Mouse (Mus musculus) midbrain, postnatal 0 days (tissue): ENCODE measurements at regions not wholly inside any gene's neighbourhood (a gene's known extent, or its start where the extent isn't known, plus 50 kb on each side); places are given as distances from the start of the nearest gene placed in this dataset.

Experiments
- ATAC-seq: fragments of 200-750 bp; cut with Nextera tagmentation; 2 replicates; pipeline ENCODE4 v1.8.0; 2017; ENCODE audit warnings: moderate number of reproducible peaks, mild to moderate bottlenecking, moderate TSS enrichment, moderate library complexity; ENCODE audit not compliant: low FRiP score
- DNase-seq: peaks from one replicate; pipeline ENCODE4 v3.0.0-alpha.2; 2015; ENCODE audit warnings: low spot score
- H3K27ac ChIP-seq: fragments of 300-500 bp; sonication (generic); 2 replicates; pipeline ENCODE4 v1.5.1; 2014; ENCODE audit warnings: low read depth, mild to moderate bottlenecking, low read length, mixed read lengths
- H3K27me3 ChIP-seq: fragments of 300-500 bp; sonication (generic); 2 replicates; pipeline ENCODE4 v1.6.1; 2014; ENCODE audit warnings: low read length, control low read depth, mixed read lengths; ENCODE audit not compliant: insufficient read depth
- H3K36me3 ChIP-seq: fragments of 300-500 bp; sonication (generic); 2 replicates; pipeline ENCODE4 v1.6.1; 2014; ENCODE audit warnings: low read length, control low read depth, mixed read lengths; ENCODE audit not compliant: insufficient read depth
- H3K4me1 ChIP-seq: fragments of 300-500 bp; sonication (generic); 2 replicates; pipeline ENCODE4 v1.6.1; 2014; ENCODE audit warnings: mild to moderate bottlenecking, control low read depth, antibody characterized with exemption, low read length, mixed read lengths; ENCODE audit not compliant: insufficient read depth
- H3K4me2 ChIP-seq: fragments of 300-500 bp; sonication (generic); 2 replicates; pipeline ENCODE4 v1.6.1; 2014; ENCODE audit warnings: low read depth, mild to moderate bottlenecking, low read length, mixed read lengths; ENCODE audit not compliant: poor library complexity, severe bottlenecking
- H3K4me3 ChIP-seq: fragments of 300-500 bp; sonication (generic); 2 replicates; pipeline ENCODE4 v1.5.1; 2014; ENCODE audit warnings: low read depth, mild to moderate bottlenecking, low read length, moderate library complexity
- H3K9ac ChIP-seq: fragments of 300-500 bp; sonication (generic); replicated peaks from 2 replicates; pipeline ENCODE4 v1.6.1; 2014; ENCODE audit warnings: mild to moderate bottlenecking, low read length, moderate library complexity, mixed read lengths; ENCODE audit not compliant: poor library complexity, severe bottlenecking
- H3K9me3 ChIP-seq: fragments of 300-500 bp; sonication (generic); 2 replicates; pipeline ENCODE4 v1.6.1; 2016; ENCODE audit warnings: low read length, control low read depth
- CTCF ChIP-seq: IDR thresholded peaks from 2 replicates; pipeline ENCODE4 v1.5.1; 2016; ENCODE audit warnings: antibody characterized with exemption, mild to moderate bottlenecking
- WGBS: fragments of 180-500 bp; shearing (Covaris S2); extraction: QIAGEN DNeasy Blood & Tissue Kit; methylation state at CpG from one replicate; pipeline ENCODE4 v1.1.7; 2014; 5-methylcytosine and 5-hydroxymethylcytosine counted together

GRCm38 (mm10) chr16:97686561-97686960, 75.6 kb upstream of the Tmprss2 start:
- DNase-seq (no peak), ATAC-seq (no peak)
- TF ChIP-seq CTCF, result no peak
- Histone ChIP-seq H3K4me3 (no peak overlapping the region), H3K9me3 (no peaks in the 10 kb centered on the region), H3K4me2 (no peak overlapping the region), H3K36me3 (no peaks in the 10 kb centered on the region), H3K27me3 (no peaks in the 10 kb centered on the region), H3K4me1 (no peaks in the 10 kb centered on the region), H3K27ac (no peak overlapping the region), H3K9ac (no peak overlapping the region)
- 80% methylated on average over 4 of the region's 4 CpGs for WGBS

DNA sequence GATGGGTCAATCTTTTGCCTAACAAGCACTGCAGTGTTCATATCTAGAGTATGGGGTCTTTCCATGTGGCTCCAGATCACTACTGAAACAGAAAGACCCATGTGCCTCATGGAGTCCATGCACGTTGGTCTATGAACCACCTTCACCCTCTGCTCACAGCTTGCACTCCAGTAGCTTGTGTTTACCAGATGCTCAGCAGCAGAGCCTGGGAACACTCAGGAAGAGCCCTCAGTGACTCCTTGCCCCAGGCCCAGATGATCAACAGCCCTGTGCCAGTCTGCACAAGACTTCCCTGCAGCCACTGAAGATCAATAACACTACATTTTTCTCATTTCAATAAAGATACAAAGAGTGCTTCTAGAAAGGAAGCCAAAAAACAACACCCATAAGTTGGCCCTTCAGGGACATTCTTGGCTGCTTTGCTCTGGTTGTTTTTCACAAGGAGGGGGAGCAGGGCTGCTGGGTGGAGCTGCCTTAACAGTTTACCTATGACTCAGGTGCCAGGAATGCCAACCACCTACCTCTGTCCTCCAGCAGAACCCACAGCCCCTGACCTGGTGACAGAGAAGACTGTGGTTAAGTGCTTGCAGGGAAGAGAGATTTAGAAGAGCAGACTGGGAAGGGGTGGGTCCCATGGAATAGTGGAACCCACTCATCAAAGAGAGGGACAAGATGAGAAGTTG, 74.7 kb upstream of the Tmprss2 start:
- no peak for ATAC-seq
- H3K27me3 ChIP-seq, result no peaks in the 10 kb centered on the region

GRCm38 (mm10) chr16:97681191-97681590, 70.2 kb upstream of the Tmprss2 start:
- DNase-seq (no peak), ATAC-seq (no peak)
- H3K4me2 ChIP-seq, result no peak overlapping the region
- no peak for TF ChIP-seq CTCF
- no peak overlapping the region for H3K4me3 ChIP-seq
- H3K4me1 ChIP-seq, result no peaks in the 10 kb centered on the region
- H3K27me3 ChIP-seq, result no peaks in the 10 kb centered on the region
- no peak overlapping the region for H3K9ac ChIP-seq
- 79% methylated on average over 6 of the region's 6 CpGs for WGBS
- H3K27ac ChIP-seq, result no peak overlapping the region
- no peaks in the 10 kb centered on the region for H3K36me3 ChIP-seq
- H3K9me3 ChIP-seq, result no peaks in the 10 kb centered on the region

More for the DNA sequence above, 74.7 kb upstream of the Tmprss2 start:
- Histone ChIP-seq H3K9me3 (no peaks in the 10 kb centered on the region), H3K4me3 (no peak overlapping the region), H3K27ac (no peak overlapping the region), H3K4me2 (no peak overlapping the region), H3K9ac (no peak overlapping the region), H3K4me1 (no peaks in the 10 kb centered on the region), H3K36me3 (no peaks in the 10 kb centered on the region)
- no peak for TF ChIP-seq CTCF
- no peak for DNase-seq
- WGBS, result 78% methylated on average over 1 of the region's 1 CpGs

GRCm38 (mm10) chr16:97679820-97680219, 68.8 kb upstream of the Tmprss2 start:
- Histone ChIP-seq H3K36me3 (no peaks in the 10 kb centered on the region), H3K4me3 (no peak overlapping the region), H3K4me2 (no peak overlapping the region), H3K9ac (no peak overlapping the region), H3K27ac (no peak overlapping the region), H3K4me1 (no peaks in the 10 kb centered on the region), H3K9me3 (no peaks in the 10 kb centered on the region), H3K27me3 (no peaks in the 10 kb centered on the region)
- ATAC-seq (no peak), DNase-seq (no peak)
- WGBS, result 97% methylated on average over 1 of the region's 1 CpGs
- TF ChIP-seq CTCF, result no peak

GRCm38 (mm10) chr16:97679252-97679651, 68.3 kb upstream of the Tmprss2 start:
- DNase-seq (no peak), ATAC-seq (no peak)
- Histone ChIP-seq H3K4me1 (no peaks in the 10 kb centered on the region), H3K36me3 (no peaks in the 10 kb centered on the region), H3K27ac (no peak overlapping the region), H3K4me3 (no peak overlapping the region), H3K27me3 (no peaks in the 10 kb centered on the region), H3K4me2 (no peak overlapping the region), H3K9me3 (no peaks in the 10 kb centered on the region), H3K9ac (no peak overlapping the region)
- no peak for TF ChIP-seq CTCF
- 54% methylated on average over 2 of the region's 2 CpGs for WGBS

DNA sequence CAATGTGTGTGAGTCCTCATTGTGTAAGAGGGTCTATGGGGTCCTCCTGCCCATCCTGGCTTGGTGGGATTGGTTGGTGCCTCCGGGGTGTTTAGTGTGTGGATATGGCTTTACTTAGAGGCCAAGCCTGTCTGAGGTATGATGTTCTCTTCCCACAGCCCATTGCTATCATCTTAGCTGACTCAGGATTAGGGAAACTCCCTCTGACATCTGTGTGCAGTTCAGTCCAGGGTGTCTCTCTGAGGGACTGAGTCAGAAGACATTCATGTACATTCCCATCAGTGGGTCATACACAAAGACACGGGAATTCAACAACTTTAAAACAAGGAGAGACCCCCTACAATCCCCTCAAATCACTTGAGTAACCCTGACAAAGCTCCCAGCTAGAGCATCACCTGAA, 66.6 kb upstream of the Tmprss2 start:
- DNase-seq, result no peak
- Histone ChIP-seq H3K27ac (no peak overlapping the region), H3K27me3 (no peaks in the 10 kb centered on the region), H3K9ac (no peak overlapping the region), H3K4me3 (no peak overlapping the region), H3K9me3 (no peaks in the 10 kb centered on the region), H3K4me2 (no peak overlapping the region), H3K36me3 (no peaks in the 10 kb centered on the region), H3K4me1 (no peaks in the 10 kb centered on the region)
- ATAC-seq, result no peak
- no peak for TF ChIP-seq CTCF
- 87% methylated on average over 2 of the region's 2 CpGs for WGBS
